Mouse (Mus musculus): ENCODE results near the gene Grid1.

- TF ChIP-seq POLR2A (IDR thresholded peaks at IDR 0.05; ENCODE audit: low read depth, low read length) (no peak), CTCF (IDR thresholded peaks at IDR 0.05; ENCODE audit: borderline replicate concordance, insufficient read depth, low read length) (no peak)
These were observed 46.2 kb upstream of the Grid1 start for GRCm38 (mm10) chr14:34773681-34774080.

All from embryonic fibroblast, embryonic 13.5 days (primary cell).